Mouse (Mus musculus): ENCODE results near the gene Shpk. TPM values are rescaled to one million over a fixed set of nuclear protein-coding genes. Genes with fewer than 3 reads are reported as not detected.

Shpk gene
- polyA plus RNA-seq, 1 experiment from 2014 or later: 8.2 TPM

GRCm38 (mm10) chr11:73235990-73236701 lies 36.9 kb downstream of the Shpk start:
- WGBS (ENCODE audit: insufficient replicate concordance): 25% methylated on average over 5 of the region's 5 CpGs
- Histone ChIP-seq H3K27me3 (ENCODE audit: insufficient read depth, low read length) (no peaks in the 10 kb centered on the region), H3K27ac (ENCODE audit: low read depth) (no peak overlapping the region), H3K4me1 (ENCODE audit: insufficient read depth) (no peaks in the 10 kb centered on the region; the same call in 1 of the 2 replicates), H3K4me2 (ENCODE audit: low read depth, low read length) (no peak overlapping the region), H3K4me3 (ENCODE audit: low read depth, low read length) (no peak overlapping the region), H3K9ac (replicated peaks) (no peak overlapping the region), H3K9me3 (ENCODE audit: low read length) (no peaks in the 10 kb centered on the region), H3K36me3 (replicated peaks; ENCODE audit: insufficient read depth, low read length) (no peaks in the 10 kb centered on the region)
- ATAC-seq (no peak), DNase-seq (no peak)
- TF ChIP-seq EP300 (IDR thresholded peaks at IDR 0.05; ENCODE audit: low read depth) (no peak), CTCF (IDR thresholded peaks at IDR 0.05; ENCODE audit: low read depth) (no peak)

- no peaks in the 10 kb centered on the region for H3K27me3 ChIP-seq (ENCODE audit: insufficient read depth, low read length)
- ATAC-seq: no peak
- H3K36me3 ChIP-seq (replicated peaks; ENCODE audit: insufficient read depth, low read length): no peaks in the 10 kb centered on the region
- 57% methylated on average over 3 of the region's 3 CpGs for WGBS (ENCODE audit: insufficient replicate concordance)
- no peak for DNase-seq
- TF ChIP-seq CTCF (IDR thresholded peaks at IDR 0.05; ENCODE audit: low read depth) (no peak), EP300 (IDR thresholded peaks at IDR 0.05; ENCODE audit: low read depth) (no peak)
- H3K9ac ChIP-seq (replicated peaks): no peak overlapping the region
- H3K9me3 ChIP-seq (ENCODE audit: low read length): no peaks in the 10 kb centered on the region
- no peak overlapping the region for H3K4me3 ChIP-seq (ENCODE audit: low read depth, low read length)
- no peaks in the 10 kb centered on the region; the same call in 1 of the 2 replicates for H3K4me1 ChIP-seq (ENCODE audit: insufficient read depth)
- H3K4me2 ChIP-seq (ENCODE audit: low read depth, low read length): no peak overlapping the region
- no peak overlapping the region for H3K27ac ChIP-seq (ENCODE audit: low read depth)
Measured at GRCm38 (mm10) chr11:73236731-73237130, 37.5 kb downstream of the Shpk start.

- TF ChIP-seq CTCF (IDR thresholded peaks at IDR 0.05; ENCODE audit: low read depth) (no peak), EP300 (IDR thresholded peaks at IDR 0.05; ENCODE audit: low read depth) (no peak)
Measured at GRCm38 (mm10) chr11:73242199-73242598, 42.9 kb downstream of the Shpk start.

GRCm38 (mm10) chr11:73242777-73243176 lies 43.5 kb downstream of the Shpk start:
- ATAC-seq (no peak), DNase-seq (no peak)
- no peak overlapping the region for H3K4me3 ChIP-seq (ENCODE audit: low read depth, low read length)
- no peak overlapping the region for H3K4me2 ChIP-seq (ENCODE audit: low read depth, low read length)
- TF ChIP-seq CTCF (IDR thresholded peaks at IDR 0.05; ENCODE audit: low read depth) (no peak), EP300 (IDR thresholded peaks at IDR 0.05; ENCODE audit: low read depth) (no peak)
- no peak overlapping the region for H3K27ac ChIP-seq (ENCODE audit: low read depth)
- H3K9me3 ChIP-seq (ENCODE audit: low read length): no peaks in the 10 kb centered on the region
- no peak overlapping the region for H3K9ac ChIP-seq (replicated peaks)
- WGBS (ENCODE audit: insufficient replicate concordance): 81% methylated on average over 4 of the region's 4 CpGs
- no peaks in the 10 kb centered on the region for H3K36me3 ChIP-seq (replicated peaks; ENCODE audit: insufficient read depth, low read length)
- H3K4me1 ChIP-seq (ENCODE audit: insufficient read depth): no peaks in the 10 kb centered on the region
- H3K27me3 ChIP-seq (ENCODE audit: insufficient read depth, low read length): no peaks in the 10 kb centered on the region

More at GRCm38 (mm10) chr11:73242199-73242598, 42.9 kb downstream of the Shpk start:
- no peak overlapping the region for H3K4me3 ChIP-seq (ENCODE audit: low read depth, low read length)
- WGBS (ENCODE audit: insufficient replicate concordance): 86% methylated on average over 6 of the region's 6 CpGs
- DNase-seq: no peak
- no peaks in the 10 kb centered on the region for H3K4me1 ChIP-seq (ENCODE audit: insufficient read depth)
- H3K36me3 ChIP-seq (replicated peaks; ENCODE audit: insufficient read depth, low read length): no peaks in the 10 kb centered on the region
- no peak overlapping the region for H3K27ac ChIP-seq (ENCODE audit: low read depth)
- no peaks in the 10 kb centered on the region for H3K9me3 ChIP-seq (ENCODE audit: low read length)
- H3K9ac ChIP-seq (replicated peaks): no peak overlapping the region
- no peak overlapping the region for H3K4me2 ChIP-seq (ENCODE audit: low read depth, low read length)
- no peak for ATAC-seq
- H3K27me3 ChIP-seq (ENCODE audit: insufficient read depth, low read length): no peaks in the 10 kb centered on the region

- H3K27me3 ChIP-seq (ENCODE audit: insufficient read depth, low read length): no peaks in the 10 kb centered on the region
- no peaks in the 10 kb centered on the region for H3K4me1 ChIP-seq (ENCODE audit: insufficient read depth)
- DNase-seq: no peak
- H3K4me2 ChIP-seq (ENCODE audit: low read depth, low read length): no peak overlapping the region
- no peak overlapping the region for H3K4me3 ChIP-seq (ENCODE audit: low read depth, low read length)
- H3K9me3 ChIP-seq (ENCODE audit: low read length): no peaks in the 10 kb centered on the region
- no peak overlapping the region for H3K9ac ChIP-seq (replicated peaks)
- ATAC-seq: no peak
- TF ChIP-seq EP300 (IDR thresholded peaks at IDR 0.05; ENCODE audit: low read depth): no peak
- H3K36me3 ChIP-seq (replicated peaks; ENCODE audit: insufficient read depth, low read length): no peaks in the 10 kb centered on the region
- 66% methylated on average over 4 of the region's 4 CpGs for WGBS (ENCODE audit: insufficient replicate concordance)
- no peak overlapping the region for H3K27ac ChIP-seq (ENCODE audit: low read depth)
Measured at GRCm38 (mm10) chr11:73257362-73257945, 58.2 kb downstream of the Shpk start.

GRCm38 (mm10) chr11:73258664-73259063 lies 59.4 kb downstream of the Shpk start:
- ATAC-seq (no peak), DNase-seq (no peak)
- Histone ChIP-seq H3K9me3 (ENCODE audit: low read length) (no peaks in the 10 kb centered on the region), H3K27me3 (ENCODE audit: insufficient read depth, low read length) (no peaks in the 10 kb centered on the region), H3K36me3 (replicated peaks; ENCODE audit: insufficient read depth, low read length) (no peaks in the 10 kb centered on the region), H3K4me2 (ENCODE audit: low read depth, low read length) (no peak overlapping the region), H3K9ac (replicated peaks) (no peak overlapping the region), H3K27ac (ENCODE audit: low read depth) (no peak overlapping the region), H3K4me1 (ENCODE audit: insufficient read depth) (no peaks in the 10 kb centered on the region), H3K4me3 (ENCODE audit: low read depth, low read length) (no peak overlapping the region)
- TF ChIP-seq CTCF (IDR thresholded peaks at IDR 0.05; ENCODE audit: low read depth): no peak
- no peak for TF ChIP-seq EP300 (IDR thresholded peaks at IDR 0.05; ENCODE audit: low read depth)

Data from liver, postnatal 0 days (tissue).